Mouse (Mus musculus) G1E (cell line): ENCODE measurements around the gene Xrra1.

Source experiments
- CTCF ChIP-seq: IDR thresholded peaks from 2 replicates; pipeline ENCODE4 v1.5.1; 2012; ENCODE audit warnings: low read depth, low read length, inconsistent platforms, mixed read lengths
- POLR2AphosphoS5 ChIP-seq: IDR thresholded peaks from 2 replicates; pipeline ENCODE4 v1.6.1; 2012; ENCODE audit warnings: low read depth, low read length, inconsistent platforms; ENCODE audit not compliant: insufficient replicate concordance
- TAL1 ChIP-seq: conservative IDR thresholded peaks from 2 replicates; pipeline ENCODE4 v1.6.1; 2012; ENCODE audit warnings: low read depth, low read length, inconsistent platforms, mixed read lengths

DNA sequence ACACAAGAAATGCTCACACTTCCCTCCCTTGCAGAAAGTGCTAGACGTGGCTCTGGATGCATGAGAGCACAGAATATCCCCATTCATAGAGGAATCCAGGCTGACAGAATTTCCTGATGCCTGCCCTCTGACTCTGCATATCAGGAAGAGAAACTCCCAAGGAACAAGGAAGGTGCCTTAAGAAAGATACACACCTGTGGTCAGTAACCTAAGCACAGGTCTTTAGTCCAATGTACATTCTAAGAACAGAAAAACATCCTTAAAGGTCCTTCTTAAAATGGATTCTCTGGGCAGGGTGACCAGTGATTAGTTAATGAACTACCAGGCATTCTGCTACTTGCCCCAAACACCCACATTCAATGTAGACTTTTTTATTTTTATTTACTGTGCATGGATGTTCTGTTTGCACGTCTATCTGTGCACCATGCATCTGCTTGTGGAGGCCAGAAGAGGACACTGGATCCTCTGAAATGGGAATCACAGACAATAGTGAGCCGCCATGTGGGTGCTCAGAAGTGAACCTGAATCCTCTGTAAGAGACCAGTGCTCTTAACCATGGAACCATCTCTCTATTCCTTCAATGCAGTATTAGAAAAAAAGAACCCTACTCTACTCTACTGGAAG, 104.4 kb downstream of the Xrra1 start:
- TF ChIP-seq TAL1 (no peak), CTCF (no peak), POLR2AphosphoS5 (no peak)
